Mouse (Mus musculus) forelimb bud, embryonic 11.5 days (tissue): Measurements from ENCODE around the gene Rassf7.
"Not testable (repeated sequence)": the region's sequence is repeated elsewhere in the genome, so short reads cannot be mapped to it uniquely, and the experiment has no call there.

Experiments used
- DNase-seq: peaks from one replicate; pipeline ENCODE4 v3.0.0-alpha.2; 2012; ENCODE audit warnings: low read depth, low spot score

The Rassf7 gene

GRCm38 (mm10) chr7:141222696-141223215 lies 7.1 kb downstream of the Rassf7 start:
- no peak for DNase-seq

GRCm38 (mm10) chr7:141226535-141226934 lies 10.9 kb downstream of the Rassf7 start:
- DNase-seq, result no peak

GRCm38 (mm10) chr7:141227796-141228195 lies 12.1 kb downstream of the Rassf7 start:
- DNase-seq, result no peak

- peak; percentile 94 for DNase-seq
These were observed 12.8 kb downstream of the Rassf7 start, which contains the start of gene Phrf1 for GRCm38 (mm10) chr7:141228279-141229067. TSS of gene Phrf1 (plus strand) at chr7:141228784.

- no peak for DNase-seq
These were observed 14.0 kb downstream of the Rassf7 start for GRCm38 (mm10) chr7:141229702-141230101.

- DNase-seq, result no peak
These were observed 14.9 kb downstream of the Rassf7 start for GRCm38 (mm10) chr7:141230570-141230969.

GRCm38 (mm10) chr7:141231111-141231510 lies 15.5 kb downstream of the Rassf7 start:
- DNase-seq, result no peak

- no peak for DNase-seq
These were observed 15.9 kb downstream of the Rassf7 start for GRCm38 (mm10) chr7:141231551-141231950.

GRCm38 (mm10) chr7:141250486-141250885 lies 34.8 kb downstream of the Rassf7 start:
- not testable (repeated sequence) for DNase-seq

GRCm38 (mm10) chr7:141256159-141256558 lies 40.5 kb downstream of the Rassf7 start:
- DNase-seq, result no peak

GRCm38 (mm10) chr7:141261480-141261879 lies 45.8 kb downstream of the Rassf7 start:
- DNase-seq, result no peak

GRCm38 (mm10) chr7:141263640-141264039 lies 48.0 kb downstream of the Rassf7 start:
- DNase-seq, result no peak

GRCm38 (mm10) chr7:141264041-141264700 lies 48.5 kb downstream of the Rassf7 start:
- DNase-seq, result no peak

GRCm38 (mm10) chr7:141264761-141265410 lies 49.2 kb downstream of the Rassf7 start:
- DNase-seq, result no peak

GRCm38 (mm10) chr7:141265411-141265738 lies 49.7 kb downstream of the Rassf7 start:
- DNase-seq, result no peak

GRCm38 (mm10) chr7:141265739-141266561 lies 50.3 kb downstream of the Rassf7 start, which contains the start of gene Irf7:
TSS of gene Irf7 (minus strand) at chr7:141266481.
- peak; percentile 10 for DNase-seq
